Mouse (Mus musculus): ENCODE measurements at regions not wholly inside any gene's neighbourhood (a gene's known extent, or its start where the extent isn't known, plus 50 kb on each side); places are given as distances from the start of the nearest gene placed in this dataset.
"Not testable (repeated sequence)": the region's sequence is repeated elsewhere in the genome, so short reads cannot be mapped to it uniquely, and the experiment has no call there.

DNA sequence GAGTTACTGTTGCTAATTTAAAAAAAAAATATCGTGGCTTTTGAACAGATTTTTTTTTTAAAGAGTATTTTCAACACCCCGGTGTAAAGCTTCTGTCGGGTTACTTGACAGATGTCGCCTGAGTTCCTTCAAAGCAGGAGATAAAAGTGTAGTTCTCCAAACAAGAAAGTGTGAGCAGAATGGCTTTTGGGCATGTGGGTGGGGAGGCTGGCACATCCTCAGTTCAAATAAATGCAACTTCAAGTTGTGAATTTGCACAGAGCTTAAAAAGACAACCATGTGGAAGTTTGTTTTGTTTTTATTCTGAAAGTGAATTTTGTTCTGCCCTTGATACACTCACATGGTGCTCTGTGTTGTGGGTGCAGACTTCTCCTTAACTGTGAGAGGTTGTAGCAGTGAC is 612.9 kb downstream of the Anxa1 start:
- intact Hi-C loops (cut with DNase I) = no loop called here
- DNase-seq = no peak

DNA sequence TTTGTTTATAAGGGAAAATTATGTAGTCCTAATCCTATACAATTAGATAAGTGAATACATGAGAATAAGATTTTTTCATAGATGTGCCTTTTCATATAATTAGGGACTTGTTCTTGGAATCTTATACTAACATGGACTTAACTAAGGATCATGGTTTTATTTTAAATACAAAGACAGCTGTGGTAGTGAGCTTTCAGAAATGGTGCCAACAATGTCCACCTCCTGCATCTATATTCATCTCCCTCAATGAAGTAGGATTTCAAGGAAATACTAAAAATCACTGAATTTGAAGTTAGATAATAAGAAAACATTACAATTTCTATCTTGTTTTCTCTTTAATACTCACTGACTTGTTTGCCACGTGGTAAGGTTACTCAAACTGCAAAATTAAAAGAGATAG is 619.8 kb downstream of the Anxa1 start:
- intact Hi-C loops (cut with DNase I) = no loop called here
- DNase-seq = no peak

DNA sequence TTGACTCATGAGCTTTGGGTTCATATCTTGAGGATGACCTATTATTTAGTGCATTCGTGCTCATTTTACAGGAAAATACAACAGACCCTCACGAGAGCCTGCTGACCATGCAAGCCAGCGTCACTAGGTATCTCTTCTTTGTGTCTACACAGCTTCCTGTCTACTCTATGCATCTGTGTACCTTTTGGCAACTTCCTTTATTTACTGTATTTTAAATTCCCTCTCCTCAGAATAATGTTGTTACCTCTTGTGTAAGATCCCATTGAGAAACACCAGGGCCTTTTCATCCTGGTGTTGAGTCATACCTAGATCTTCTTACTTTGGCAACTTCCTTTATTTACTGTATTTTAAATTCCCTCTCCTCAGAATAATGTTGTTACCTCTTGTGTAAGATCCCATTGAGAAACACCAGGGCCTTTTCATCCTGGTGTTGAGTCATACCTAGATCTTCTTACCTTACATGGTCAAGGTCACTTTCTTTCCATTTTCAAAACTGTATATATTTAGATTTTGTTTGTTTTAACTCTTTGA is 639.1 kb upstream of the Rorb start:
- intact Hi-C loops (cut with DNase I); DNase-seq: not testable (repeated sequence)

DNA sequence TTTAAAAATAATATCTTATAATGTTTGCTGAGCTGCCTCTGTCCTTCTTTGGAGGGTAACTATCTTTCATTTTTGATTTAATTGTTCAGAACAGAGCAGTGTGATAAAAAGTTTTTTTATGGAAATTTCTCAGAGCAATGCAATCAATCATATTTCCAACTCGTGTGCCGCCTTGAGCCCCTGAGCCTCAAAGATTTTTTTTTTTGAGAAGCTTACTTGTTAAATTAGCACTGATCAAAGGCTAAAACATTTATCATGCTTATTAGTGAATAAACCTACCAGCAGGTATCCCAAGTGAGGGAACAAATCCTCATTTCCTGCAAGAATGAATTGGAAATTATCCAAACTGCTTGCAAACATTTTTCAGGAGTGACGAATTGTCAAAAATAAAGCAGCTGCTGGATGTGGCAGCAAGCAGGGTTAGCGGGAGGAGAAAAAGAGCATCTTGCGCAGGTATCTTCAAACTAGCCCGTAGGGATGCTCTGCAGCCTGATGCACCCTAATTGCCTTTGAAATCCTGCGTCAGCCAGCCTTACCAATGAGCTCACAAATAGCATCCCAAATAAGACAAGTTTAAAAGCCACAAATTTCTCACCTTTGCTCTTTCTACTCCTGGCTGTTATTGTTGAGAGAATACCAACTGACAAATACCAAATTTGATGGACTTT is 637.0 kb upstream of the Rorb start:
- intact Hi-C loops (cut with DNase I) = no loop called here
- no peak for DNase-seq

DNA sequence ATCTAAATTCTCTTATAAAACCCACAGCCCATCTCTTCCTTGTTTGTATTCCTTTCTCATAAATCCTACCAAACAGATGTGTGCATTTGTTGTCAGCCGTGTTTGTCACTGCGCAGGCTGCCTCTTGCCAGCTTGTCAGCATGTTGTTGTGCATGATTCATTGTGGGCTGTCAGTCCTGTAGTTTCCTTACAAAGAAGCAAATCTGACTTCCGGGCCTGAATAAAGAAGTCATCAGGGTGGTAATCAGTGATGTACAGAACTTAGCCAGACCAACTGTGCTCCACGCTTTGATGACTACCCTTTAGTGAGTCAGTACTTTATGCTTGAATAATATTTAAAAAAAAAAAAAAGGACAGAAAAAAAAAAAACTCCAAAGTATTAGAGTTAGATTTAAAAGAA is 608.9 kb upstream of the Rorb start:
- intact Hi-C loops (cut with DNase I) = no loop called here
- DNase-seq = no peak

All from heart, postnatal 10 days (tissue).